Mouse (Mus musculus): ENCODE results near the gene Ncor2.

The Ncor2 gene

DNA sequence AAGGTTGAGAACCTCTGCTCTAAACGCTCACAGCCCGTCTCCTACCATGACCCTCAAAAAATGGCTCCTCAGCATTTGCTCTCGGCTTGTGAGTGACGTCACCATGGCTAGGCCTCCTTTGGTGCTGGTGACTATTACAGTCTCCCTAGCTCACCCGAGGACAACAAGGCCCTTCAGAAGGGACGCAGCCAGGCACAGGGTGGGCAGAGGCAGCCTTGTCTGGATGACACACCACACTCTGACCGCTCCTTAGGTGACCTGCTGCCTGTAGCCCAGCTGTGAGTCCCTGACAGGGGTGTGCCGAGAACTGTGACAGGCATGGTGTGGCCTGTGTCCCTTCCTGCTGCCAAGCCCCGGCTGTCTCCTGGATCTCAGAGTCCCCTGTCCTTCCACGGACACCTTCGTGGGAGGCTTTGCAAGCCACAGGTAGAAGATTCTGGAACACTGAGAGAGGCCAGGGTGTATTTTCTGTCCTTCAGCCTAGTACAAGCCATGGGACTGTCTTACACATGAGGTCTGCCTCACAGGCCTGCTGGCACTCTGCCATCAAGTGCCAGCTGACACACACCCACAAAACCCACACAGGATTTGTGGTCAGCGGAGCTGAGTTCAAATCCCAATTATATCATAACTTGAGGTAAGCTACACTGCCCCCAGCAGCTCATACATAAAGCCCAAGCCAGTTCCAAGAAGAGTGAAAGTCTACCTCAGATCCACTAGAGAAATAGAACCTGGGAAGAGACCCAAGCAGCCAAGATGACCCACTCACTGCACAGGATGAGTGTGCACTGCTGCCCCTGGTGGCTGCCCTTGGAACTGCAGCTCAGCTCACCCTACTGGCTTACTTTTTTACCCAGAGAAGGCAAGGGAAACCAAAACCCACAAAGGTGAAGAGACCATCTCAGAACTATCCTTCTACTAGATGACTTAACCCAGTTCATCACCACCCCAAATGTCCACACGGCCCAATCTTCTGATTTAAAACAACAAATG is 112.2 kb downstream of the Ncor2 start:
- DNase-seq (ENCODE audit: low read depth, low spot score) = peak; percentile 62

DNA sequence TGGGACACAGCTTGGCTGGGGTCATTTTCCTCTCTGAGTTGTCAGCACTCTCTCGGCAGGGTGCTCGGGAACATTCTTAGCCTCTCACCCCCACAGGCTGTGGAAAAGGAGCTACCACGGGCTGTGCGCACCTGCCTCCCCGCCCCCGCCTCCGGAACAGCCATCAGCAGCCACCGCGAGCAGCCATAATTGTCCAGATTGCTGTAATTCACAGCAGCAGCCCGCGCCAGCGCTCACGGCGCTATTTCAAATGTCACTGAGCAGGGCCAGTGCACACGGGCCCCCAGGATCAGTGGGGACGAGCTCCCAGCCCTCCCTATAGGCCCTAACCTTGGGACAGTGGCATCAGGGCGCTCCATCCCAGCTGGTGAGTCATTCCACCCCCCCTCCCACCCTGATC is 116.0 kb downstream of the Ncor2 start:
- no peak for DNase-seq (ENCODE audit: low read depth, low spot score)

DNA sequence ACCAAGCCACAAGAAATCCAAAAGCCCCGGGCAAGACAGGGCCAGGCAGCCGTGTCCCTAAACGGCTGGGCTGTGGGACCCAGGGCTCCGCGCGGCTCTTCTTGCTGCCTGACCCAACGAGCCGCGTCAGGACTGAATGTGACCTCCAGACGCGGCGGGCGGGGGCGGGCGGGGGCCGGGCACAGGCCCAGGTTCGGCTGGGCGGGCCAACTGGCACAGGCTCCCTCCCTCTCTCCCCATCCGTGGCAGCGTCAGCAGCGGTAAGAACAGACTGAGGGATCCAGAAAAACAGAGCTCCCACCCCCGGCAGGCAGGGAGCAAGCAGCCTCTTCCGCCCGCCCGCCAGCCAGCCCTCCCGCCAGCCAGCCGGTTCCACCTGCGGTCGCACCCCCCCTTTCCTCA is 120.8 kb downstream of the Ncor2 start:
- no peak for DNase-seq (ENCODE audit: low read depth, low spot score)

DNA sequence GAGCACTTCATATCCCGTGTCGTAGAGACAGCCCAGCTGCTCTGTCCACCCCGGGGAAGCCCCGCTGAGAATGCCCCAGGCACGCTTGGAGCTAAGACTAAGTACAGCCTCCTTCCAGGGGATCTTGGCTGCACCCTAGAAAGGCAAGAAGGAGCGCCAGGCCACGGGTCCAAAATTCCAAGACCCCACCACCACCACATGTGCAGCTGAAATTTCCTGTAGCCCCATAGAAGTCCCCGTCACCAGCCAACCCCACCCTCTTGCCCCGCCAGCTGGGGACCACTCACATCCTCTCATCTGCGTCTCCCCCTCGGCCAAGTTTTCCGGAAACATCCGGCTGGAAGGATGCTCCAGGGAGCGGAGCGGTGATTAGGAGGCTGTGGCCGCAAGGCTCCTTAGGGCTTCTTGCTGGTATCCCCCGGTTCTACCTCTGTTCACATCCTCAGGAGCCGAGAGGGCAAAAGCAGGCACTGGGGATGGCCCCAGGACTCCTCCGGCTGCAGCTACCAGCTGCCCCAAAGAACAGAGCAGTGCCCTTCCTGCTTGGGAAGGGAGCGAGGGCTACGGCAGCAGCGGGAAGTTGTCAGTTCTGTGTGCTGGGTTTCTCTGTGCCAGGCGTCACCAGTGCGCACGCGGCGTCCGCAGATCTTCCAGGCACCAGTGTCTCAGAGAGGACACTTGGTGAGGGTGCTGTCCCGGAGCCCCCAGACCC is 121.3 kb downstream of the Ncor2 start:
- no peak for DNase-seq (ENCODE audit: low read depth, low spot score)

DNA sequence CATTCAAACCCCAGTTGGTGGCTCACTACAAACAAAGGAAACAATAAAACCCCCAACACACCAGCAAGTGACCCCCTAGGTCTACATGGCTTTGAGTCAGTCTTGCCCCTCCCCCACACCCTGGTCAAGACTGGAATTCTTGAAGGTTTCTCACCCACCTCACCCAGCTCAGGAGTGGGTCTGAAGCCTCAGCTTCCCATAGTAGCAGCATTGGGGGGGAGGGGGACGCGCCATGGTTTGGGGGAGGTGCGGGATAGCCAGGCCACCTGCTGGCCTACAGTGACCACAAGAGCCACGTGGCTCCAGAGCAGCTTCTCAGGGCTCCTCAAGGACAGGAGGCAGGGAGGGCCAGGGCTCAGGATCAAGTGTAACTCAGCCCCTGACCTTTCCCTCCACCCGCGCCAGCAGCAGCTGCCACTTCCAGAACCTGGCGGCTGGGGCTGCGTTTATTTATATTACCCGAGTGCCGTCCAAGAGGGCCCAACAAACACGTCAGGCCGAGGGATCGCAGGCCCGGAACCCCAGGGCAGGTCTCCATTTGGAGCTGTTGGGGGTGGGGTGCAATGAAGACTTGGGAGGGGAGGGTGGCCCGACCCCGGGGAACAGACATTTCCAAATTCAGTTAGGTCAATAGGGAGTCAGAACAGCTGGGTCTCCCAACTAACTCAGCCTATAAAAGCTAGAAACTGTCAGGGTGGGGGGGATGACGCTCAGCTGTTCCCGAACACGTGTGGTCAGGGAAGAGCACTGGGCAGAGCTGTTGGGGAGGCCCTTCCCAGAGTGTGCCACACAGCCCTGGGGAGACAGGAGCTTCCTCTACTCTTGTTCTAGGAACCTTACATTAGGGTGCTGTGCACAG is 122.1 kb downstream of the Ncor2 start:
- DNase-seq (ENCODE audit: low read depth, low spot score) = no peak

DNA sequence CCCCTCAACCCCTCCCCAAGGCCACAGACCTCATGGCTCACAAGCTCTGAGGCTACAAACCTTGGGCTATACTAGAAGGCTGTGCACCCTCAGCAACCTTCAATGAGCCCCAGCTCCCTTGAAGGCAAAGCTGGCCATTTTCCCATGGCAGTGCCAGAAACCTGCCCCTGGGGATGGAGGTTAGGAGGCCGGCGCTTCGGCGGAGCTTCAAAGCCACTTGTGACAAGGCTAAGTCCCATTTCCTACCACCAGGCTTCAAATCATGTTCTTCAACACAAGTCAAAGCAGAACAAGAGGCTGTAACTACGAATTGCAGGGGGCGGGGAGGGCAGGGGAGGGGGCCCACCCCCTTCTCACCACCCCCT is 122.7 kb downstream of the Ncor2 start:
- DNase-seq (ENCODE audit: low read depth, low spot score) = no peak

DNA sequence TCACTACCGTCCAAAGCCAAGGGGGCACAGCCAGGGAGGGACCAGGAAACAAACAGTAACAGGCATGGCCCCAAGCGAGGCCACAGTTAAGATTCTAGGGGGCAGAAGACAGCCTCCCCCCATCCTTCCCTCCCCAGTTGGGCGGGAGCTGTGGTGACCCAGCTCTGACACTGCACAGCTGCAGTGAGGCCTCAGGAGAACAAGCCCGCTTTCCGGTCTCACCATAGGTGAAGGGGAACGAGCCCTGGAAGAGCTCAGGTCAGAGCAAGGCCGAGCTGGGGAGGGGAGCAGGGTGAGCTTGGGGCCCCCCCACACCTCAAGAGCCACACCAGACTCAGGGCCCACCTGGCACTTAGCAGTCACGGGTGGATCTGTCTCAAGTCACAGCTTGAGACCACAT is 123.1 kb downstream of the Ncor2 start:
- no peak for DNase-seq (ENCODE audit: low read depth, low spot score)

DNA sequence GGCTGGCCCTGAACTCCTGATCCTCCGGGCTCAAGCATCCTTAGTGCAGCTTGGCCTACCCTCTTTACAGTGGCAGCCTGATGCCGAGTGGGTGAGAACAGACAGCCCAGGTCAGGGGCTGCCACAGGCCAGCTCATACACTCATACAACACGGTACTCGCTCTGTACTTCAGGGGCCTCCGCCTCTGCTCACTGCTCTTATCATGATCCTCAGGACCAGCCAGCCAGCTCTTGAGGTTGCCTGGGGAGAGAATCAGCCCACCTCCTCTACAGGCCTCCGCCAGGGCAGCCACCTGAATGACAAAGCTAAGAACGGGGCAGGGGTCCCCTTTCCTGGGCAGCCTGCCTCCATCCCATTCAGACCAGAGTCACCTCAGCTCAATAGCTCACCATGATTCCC is 125.4 kb downstream of the Ncor2 start:
- no peak for DNase-seq (ENCODE audit: low read depth, low spot score)

DNA sequence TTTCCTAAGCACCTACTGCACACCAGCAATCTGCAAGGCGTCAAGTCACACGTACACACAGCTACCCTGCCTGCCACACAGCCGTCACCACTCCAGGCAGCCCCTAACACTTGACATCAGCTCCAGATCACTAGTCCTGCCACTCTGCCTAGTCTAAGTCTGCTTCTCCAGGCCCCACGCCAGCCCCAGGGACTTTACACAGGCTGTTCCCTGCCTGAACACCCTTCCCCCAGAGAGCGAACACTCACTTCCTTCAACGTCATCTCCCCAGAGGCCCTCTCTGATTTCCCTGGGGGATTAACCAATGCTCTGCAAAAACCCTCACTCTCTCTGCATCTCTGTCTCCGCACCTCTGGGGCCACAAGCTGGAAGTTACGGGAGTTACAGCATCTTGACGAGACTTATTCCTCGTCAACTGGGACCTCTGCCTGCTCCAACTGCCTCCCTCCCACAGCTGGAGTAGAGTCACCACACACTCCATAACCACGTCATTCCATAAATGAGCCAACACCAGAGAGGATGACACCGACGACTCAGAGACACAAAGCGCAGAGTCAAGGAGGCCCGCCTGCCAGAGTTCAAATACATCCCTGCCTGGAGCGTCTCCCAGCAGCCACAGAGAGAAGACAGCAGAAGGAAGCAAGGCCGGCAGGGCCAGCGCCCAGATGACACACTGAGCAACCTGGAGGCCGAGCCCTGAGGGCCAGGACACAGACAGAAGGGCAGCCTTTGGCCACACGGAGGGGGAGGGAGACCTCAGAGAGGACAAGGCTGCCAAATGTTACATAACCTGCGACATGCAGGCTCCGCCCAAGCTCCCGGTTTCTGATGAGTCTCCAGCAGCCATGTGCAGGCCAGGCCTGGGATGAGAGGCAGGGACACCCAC is 126.2 kb downstream of the Ncor2 start:
- peak; percentile 77 for DNase-seq (ENCODE audit: low read depth, low spot score)

DNA sequence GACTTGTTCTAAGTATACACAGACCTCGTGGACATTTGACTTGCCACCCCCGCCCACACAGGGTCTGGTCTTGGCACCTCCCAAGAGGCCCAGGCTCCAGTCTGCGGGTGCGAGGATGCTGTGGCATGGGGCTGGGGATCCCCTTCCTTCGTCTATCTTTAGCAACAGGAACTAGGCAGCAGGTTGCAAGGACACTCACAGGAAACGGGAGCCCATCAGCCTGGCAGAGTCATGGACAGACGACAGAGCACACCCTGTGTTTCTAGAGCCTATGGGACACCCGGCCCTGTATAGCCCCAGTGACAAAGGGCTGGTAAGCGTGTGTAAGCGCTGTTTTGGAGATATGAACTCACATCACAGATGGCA is 126.8 kb downstream of the Ncor2 start:
- no peak for DNase-seq (ENCODE audit: low read depth, low spot score)

DNA sequence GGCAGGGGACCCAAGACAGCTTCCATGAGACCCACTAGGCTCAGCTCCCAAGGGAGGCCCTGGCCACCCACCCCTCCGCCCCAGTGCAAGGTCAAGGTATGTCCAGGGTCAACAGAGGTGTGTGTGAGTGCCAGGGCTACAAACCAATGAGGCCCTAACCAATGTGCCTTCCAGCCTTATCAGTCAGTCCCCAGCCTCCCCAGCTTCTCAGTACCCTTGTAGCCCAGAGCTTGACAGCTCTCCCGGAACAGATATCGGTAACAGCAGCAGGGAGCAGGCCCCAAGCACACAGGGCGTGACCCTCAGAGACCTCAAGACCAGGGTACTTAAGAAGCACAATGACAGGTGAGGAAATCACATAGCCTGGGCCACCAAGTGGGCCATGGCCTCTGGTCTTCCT is 129.5 kb downstream of the Ncor2 start:
- no peak for DNase-seq (ENCODE audit: low read depth, low spot score)

DNA sequence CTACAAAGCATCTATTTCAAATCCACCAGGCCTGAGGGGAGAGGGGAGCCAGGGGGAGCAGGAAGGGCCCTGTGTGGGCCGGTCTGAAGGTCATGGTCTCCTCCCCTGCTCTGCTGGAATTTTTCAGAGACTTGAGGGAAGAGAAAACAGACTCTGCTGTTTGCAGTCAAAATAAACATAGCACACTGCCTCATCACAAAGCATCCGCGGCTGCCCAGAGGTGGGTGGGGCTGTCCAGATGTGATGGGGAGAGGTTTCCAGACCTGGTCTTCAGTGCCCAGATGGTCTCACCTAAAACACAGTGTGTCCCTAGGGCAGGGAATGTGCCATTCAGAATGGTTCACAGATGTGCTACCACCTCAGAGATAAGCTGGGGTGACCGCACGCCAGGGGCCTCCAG is 132.6 kb downstream of the Ncor2 start:
- DNase-seq (ENCODE audit: low read depth, low spot score) = no peak

DNA sequence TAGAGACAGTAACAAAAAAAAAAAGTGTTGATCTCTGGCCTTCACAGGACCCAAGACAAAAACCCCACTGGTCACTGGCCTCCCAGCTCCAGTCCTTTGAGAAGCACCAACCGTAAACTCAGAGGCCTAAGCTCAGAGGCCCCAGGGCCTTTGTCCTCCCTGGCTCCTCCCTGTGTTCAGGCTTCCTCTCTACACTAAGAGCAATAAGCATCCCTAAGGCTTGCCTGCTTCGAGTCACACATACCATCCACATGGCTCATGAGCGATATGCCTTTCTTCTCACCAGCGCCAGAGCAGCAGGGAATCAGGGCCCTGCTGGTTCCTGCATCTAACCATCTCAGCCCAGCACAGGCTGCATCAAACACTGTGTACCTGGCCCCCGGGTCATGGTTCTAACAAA is 133.8 kb downstream of the Ncor2 start:
- DNase-seq (ENCODE audit: low read depth, low spot score) = no peak

DNA sequence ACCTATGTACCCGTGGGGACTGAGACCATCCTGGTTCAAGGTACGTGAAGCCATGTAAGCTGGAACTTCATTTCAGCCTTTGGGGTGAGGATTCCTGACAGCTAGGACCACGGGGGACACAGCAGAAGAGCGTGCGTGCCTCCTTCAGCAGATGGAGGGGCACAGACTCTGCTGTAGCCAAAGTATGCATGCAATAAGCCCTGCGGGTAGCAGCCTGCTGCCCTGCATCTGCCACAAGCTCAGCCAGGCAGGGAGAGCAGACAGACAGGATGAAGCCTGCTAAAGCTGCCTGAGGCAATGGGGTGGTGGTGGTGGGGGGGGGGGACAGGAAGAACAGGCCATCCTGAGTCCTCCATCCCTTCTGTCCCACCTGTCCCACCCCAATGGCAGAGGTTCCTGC is 135.6 kb downstream of the Ncor2 start:
- DNase-seq (ENCODE audit: low read depth, low spot score) = no peak

DNA sequence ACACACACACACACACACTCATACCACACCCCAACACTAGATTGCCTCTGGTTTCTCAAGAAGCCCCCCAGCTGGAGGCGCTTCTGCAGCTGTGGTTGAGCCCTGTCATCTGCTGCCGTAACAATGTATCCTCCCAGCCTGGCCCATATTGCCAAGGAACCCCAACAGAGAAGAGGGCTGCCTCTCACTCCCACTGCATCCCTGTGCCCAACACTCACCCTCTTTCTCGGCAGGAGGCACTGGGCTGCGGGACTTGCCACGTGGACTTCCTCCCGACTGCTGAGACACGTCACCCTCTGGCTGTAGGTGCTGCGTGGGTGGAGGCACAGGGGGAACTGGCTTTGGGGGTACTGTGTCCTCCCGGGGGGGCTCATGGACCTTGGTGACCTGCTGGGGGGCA is 137.4 kb downstream of the Ncor2 start:
- DNase-seq (ENCODE audit: low read depth, low spot score) = no peak

DNA sequence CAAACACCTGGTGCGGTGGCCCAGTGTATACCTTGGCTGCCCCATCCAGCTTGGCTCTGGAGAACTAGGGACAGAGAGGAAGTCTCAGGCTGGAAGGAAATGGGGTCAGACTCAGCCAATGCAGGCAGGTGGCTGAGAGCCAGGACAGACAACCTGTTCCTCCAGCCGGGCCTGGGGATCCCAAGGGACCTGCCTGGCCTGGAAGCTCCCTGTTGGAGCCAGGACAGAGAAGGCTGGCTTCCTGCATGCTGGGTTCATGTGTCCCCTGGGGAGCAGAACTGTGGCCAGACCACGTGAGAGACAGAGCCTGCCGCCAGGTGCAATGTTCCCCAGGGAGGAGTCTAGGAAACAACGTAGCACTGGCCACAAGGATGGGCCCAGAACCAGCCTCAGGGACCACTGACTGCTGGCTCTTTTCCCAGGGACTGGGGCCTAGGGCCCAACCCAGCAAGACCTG is 138.9 kb downstream of the Ncor2 start:
- no peak for DNase-seq (ENCODE audit: low read depth, low spot score)

DNA sequence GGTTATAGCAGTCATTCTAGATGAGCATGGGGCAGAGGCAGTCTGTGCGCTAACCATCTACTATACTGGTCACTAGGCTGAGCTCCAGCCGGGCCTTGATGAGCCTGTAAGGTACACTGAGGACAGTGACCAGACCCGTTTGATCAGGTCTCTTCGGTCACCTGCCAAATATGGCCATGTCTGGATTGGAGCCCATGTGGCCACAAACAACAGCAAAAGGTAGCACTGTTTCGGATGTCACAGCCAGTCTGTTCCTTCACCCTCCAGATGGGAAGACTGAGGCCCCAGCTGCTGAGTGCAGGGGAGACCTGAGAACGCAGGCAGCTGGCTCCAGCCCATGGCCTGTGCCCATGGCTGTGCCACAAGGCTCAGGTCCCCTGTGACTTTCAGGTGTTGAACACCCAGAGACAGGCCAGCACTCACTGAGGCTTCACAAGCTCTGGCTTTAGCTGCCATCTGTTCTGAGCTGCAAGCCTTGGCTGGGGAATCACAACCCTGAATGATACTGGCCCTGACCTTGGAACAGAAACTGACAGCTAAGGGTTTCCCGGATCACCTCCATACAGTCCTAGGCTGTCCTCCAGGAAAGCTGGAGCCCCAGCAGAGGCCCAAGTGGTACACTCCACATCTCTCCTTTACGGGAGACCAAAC is 139.5 kb downstream of the Ncor2 start:
- no peak for DNase-seq (ENCODE audit: low read depth, low spot score)

DNA sequence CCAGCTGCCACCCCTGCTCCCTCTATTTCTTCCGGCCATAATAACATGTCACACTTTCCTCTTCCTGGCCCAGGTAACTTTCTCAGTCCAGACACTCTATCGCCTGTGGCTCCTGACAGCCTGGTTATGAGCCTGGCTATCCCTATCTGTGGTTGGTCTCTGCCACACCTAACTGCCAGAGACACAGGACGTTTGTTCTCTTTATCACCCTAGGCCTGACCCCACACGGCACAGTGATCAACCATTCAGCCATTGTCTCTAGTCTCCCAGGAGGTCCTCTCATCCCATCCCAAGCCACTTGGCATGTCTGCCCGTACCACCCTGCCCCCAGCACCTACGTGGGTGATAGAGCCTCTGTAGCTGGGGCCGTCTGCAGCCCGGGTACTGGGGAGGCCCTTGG is 142.5 kb downstream of the Ncor2 start:
- no peak for DNase-seq (ENCODE audit: low read depth, low spot score)

DNA sequence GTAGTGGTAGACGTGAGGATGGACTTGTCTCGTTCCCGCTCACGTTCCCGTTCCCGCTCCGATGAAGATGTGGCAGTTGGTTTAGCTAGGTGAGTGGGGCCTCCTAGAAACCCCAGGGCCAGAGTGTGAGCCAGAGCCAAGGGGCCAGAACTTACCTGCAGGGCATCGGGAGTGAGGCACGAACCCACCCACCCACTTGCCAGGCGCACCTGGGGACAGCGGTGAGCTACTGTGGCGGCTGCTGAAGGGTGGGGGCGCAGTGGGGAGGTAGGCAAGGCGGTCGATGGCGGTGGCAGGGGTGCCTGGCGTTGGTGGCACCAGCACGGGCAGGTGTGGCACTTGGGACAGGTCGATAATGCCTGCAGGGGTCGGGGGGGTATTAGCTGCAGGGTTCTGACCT is 150.1 kb downstream of the Ncor2 start:
- no peak for DNase-seq (ENCODE audit: low read depth, low spot score)

DNA sequence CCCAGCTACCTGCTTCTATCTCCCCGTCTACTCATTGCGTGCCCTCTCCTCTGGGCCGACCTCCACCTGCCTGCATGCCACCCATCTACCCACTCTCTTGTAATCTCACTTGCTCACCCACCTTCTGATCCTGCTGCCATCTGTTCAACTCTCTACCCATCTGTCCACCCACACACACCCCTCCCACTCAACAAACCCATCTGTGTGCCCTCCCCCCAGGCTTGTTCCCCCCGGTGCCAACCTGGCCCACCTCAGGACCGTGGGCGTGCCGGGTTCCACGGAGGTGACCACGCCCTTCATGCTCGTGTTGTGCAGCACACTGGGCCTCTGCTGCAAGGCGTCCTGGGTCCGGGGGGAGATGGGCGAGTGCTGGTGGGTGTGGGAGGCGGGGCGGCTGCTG is 150.6 kb downstream of the Ncor2 start:
- no peak for DNase-seq (ENCODE audit: low read depth, low spot score)

DNA sequence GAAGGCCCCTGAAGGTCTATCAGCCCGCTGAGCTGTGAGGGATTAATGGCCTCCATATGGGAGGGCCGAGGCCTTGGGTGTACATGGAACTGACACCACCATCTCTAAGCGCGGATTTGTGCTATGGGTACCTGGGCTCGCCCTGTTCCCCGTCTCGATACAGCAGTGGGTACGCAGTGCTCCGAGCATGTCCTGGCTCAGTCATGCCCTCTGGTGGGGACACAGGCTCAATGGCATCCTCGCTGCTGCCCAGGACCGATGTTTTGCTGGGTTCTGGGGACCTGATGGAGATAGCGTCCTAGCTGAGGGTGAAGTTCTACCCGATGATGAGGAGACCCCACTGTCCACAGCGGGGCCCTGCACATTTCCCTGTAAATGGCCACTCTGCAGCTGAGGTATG is 155.0 kb downstream of the Ncor2 start:
- no peak for DNase-seq (ENCODE audit: low read depth, low spot score)
